In genomic region chr4:115038242-115038641, GRCm38 (mm10) we compare ENCODE assay signal across 9 mouse cellular contexts. TPM values are rescaled to one million over a fixed set of nuclear protein-coding genes. Genes with fewer than 3 reads are reported as not detected.
DNase-seq lines count a peak whose midpoint lies in the region; ATAC-seq and TF ChIP-seq lines count a peak whose summit lies in the region.
"Had no signal": no experiment of that assay in that cellular context is flagged by ENCODE, and none has a peak within 500 bp of the region (broad histone marks: within the 10 kb centered on the region; RNA-seq: fewer than 3 reads in every experiment).

No protein-coding gene starts in this region.

- H3K4me3 ChIP-seq in kidney, adult 2 months (ENCODE audit: insufficient read depth, low read depth, low read length), result no peak overlapping the region
- no peak overlapping the region for H3K4me3 ChIP-seq in kidney, embryonic 15.5 days (replicated peaks)
- H3K4me3 ChIP-seq in MEL (ENCODE audit: control insufficient read depth in 1 of 2, insufficient read depth in 1 of 2, low read depth in 2 of 2, low read length in 2 of 2), result no peak overlapping the region
- no peak overlapping the region for H3K4me3 ChIP-seq in embryonic facial prominence, embryonic 10.5 days
- H3K4me3 ChIP-seq: midbrain, embryonic 12.5 days had no signal

- no peak overlapping the region for H3K27ac ChIP-seq in kidney, adult 2 months (ENCODE audit: insufficient read depth, low read depth, low read length)
- no peak overlapping the region for H3K27ac ChIP-seq in kidney, embryonic 15.5 days
- H3K27ac ChIP-seq in MEL (ENCODE audit: control insufficient read depth, low read depth, low read length), result no peak overlapping the region
- H3K27ac ChIP-seq in embryonic facial prominence, embryonic 10.5 days (replicated peaks), result no peak overlapping the region
- H3K27ac ChIP-seq: midbrain, embryonic 12.5 days had no signal

- no peaks in the 10 kb centered on the region for H3K9me3 ChIP-seq in kidney, embryonic 15.5 days (replicated peaks)
- H3K9me3 ChIP-seq in MEL (replicated peaks; ENCODE audit: insufficient read depth, low read length), result no peaks in the 10 kb centered on the region
- H3K9me3 ChIP-seq in embryonic facial prominence, embryonic 10.5 days, result no peaks in the 10 kb centered on the region
- H3K9me3 ChIP-seq: midbrain, embryonic 12.5 days had no signal

- no peaks in the 10 kb centered on the region for H3K4me1 ChIP-seq in kidney, adult 2 months (ENCODE audit: control insufficient read depth, insufficient read depth, low read length)
- H3K4me1 ChIP-seq in kidney, embryonic 15.5 days, result no peaks in the 10 kb centered on the region
- H3K4me1 ChIP-seq in MEL (ENCODE audit: control insufficient read depth in 1 of 2, insufficient read depth in 2 of 2, low read length in 2 of 2), result peaks cover 0 to 3% of the 10 kb centered on the region in 2 experiments; a peak in 1 of 4 replicates
- H3K4me1 ChIP-seq in embryonic facial prominence, embryonic 10.5 days, result no peaks in the 10 kb centered on the region
- H3K4me1 ChIP-seq: midbrain, embryonic 12.5 days had no signal

- no peak overlapping the region for H3K4me2 ChIP-seq in kidney, embryonic 15.5 days
- H3K4me2 ChIP-seq: midbrain, embryonic 12.5 days had no signal

- H3K9ac ChIP-seq in kidney, embryonic 15.5 days, result no peak overlapping the region
- H3K9ac ChIP-seq in MEL (ENCODE audit: control insufficient read depth, low read depth, low read length, poor library complexity, severe bottlenecking), result no peak overlapping the region
- H3K9ac ChIP-seq: midbrain, embryonic 12.5 days had no signal

- peak; percentile 82 for TF ChIP-seq CTCF in kidney, adult 2 months (conservative IDR thresholded peaks at IDR 0.05; ENCODE audit: insufficient read depth, insufficient read length, low read depth, low read length)
- peak; percentile 76 to 97 (median 81) for TF ChIP-seq CTCF in MEL (IDR thresholded peaks at IDR 0.05 in 2 of 3, conservative IDR thresholded peaks at IDR 0.05 in 1 of 3; ENCODE audit: control insufficient read depth in 1 of 3, insufficient read depth in 1 of 3, low read depth in 2 of 3, low read length in 3 of 3, poor library complexity in 1 of 3, severe bottlenecking in 1 of 3)

- H3K27me3 ChIP-seq in kidney, adult 2 months (replicated peaks; ENCODE audit: control insufficient read depth, insufficient read depth, low read length), result no peaks in the 10 kb centered on the region
- H3K27me3 ChIP-seq in kidney, embryonic 15.5 days, result no peaks in the 10 kb centered on the region
- H3K27me3 ChIP-seq in MEL (ENCODE audit: control insufficient read depth in 1 of 2, insufficient read depth in 2 of 2, low read length in 2 of 2), result no peaks in the 10 kb centered on the region
- no peaks in the 10 kb centered on the region for H3K27me3 ChIP-seq in embryonic facial prominence, embryonic 10.5 days (replicated peaks; ENCODE audit: low read depth, poor library complexity, severe bottlenecking)
- H3K27me3 ChIP-seq: midbrain, embryonic 12.5 days had no signal

- WGBS in kidney, adult 2 months, result 33% methylated on average over 4 of the region's 4 CpGs
- 39% methylated on average over 4 of the region's 4 CpGs for WGBS in kidney, embryonic 15.5 days
- WGBS in embryonic facial prominence, embryonic 10.5 days, result 41% methylated on average over 4 of the region's 4 CpGs

- no peak for ATAC-seq in kidney, embryonic 15.5 days (replicated peaks; ENCODE audit: low FRiP score)
- ATAC-seq in megakaryocyte-erythroid progenitor cell, adult 5-6 weeks (replicated peaks; ENCODE audit: low FRiP score, low TSS enrichment, poor library complexity, severe bottlenecking), result peak; percentile 92

- TF ChIP-seq RAD21 in MEL (IDR thresholded peaks at IDR 0.05; ENCODE audit: low read depth, low read length), result peak; percentile 82

- no peak for TF ChIP-seq POLR2A in kidney, adult 2 months (IDR thresholded peaks at IDR 0.05; ENCODE audit: low read depth, low read length)
- no peak for TF ChIP-seq POLR2A in MEL (IDR thresholded peaks at IDR 0.05; ENCODE audit: control insufficient read depth in 1 of 2, insufficient read depth in 1 of 2, low read depth in 1 of 2, low read length in 2 of 2, poor library complexity in 1 of 2)

- TF ChIP-seq EP300 in MEL (IDR thresholded peaks at IDR 0.05; ENCODE audit: low read depth in 1 of 2, low read length in 2 of 2), result peak in 1 of 2 experiments; percentile 10; a peak in 2 of 4 replicates

- H3K79me2 ChIP-seq in MEL (ENCODE audit: control insufficient read depth, insufficient read depth, low read length, poor library complexity), result no peaks in the 10 kb centered on the region

- DNase-seq in adrenal gland, adult 2 months, result peak; percentile 20
- no peak for DNase-seq in adrenal gland, adult 8-10 months
- peak; percentile 70 for DNase-seq in kidney, adult 2 months
- peak; percentile 84 for DNase-seq in MEL (ENCODE audit: low read depth, low spot score)
- DNase-seq in embryonic facial prominence, embryonic 10.5 days (ENCODE audit: low spot score), result peak; percentile 45
- peak; percentile 72 for DNase-seq in kidney, postnatal 4 days

- no peaks in the 10 kb centered on the region for H3K36me3 ChIP-seq in kidney, adult 2 months (ENCODE audit: control insufficient read depth, insufficient read depth, low read length)
- peaks cover 79% of the 10 kb centered on the region for H3K36me3 ChIP-seq in kidney, embryonic 15.5 days
- H3K36me3 ChIP-seq in MEL (ENCODE audit: control insufficient read depth in 1 of 2, insufficient read depth in 2 of 2, low read length in 2 of 2), result peaks cover 0 to 2% of the 10 kb centered on the region in 2 experiments; a peak in 3 of 4 replicates
- peaks cover 88% of the 10 kb centered on the region for H3K36me3 ChIP-seq in embryonic facial prominence, embryonic 10.5 days (replicated peaks)

TF ChIP-seq in MEL, 35 proteins besides CTCF, POLR2A, EP300 and RAD21 (continues in another document):
- TF ChIP-seq MAFK (IDR thresholded peaks at IDR 0.05; ENCODE audit: borderline replicate concordance, low read depth, low read length) (no peak), TAL1 (IDR thresholded peaks at IDR 0.05; ENCODE audit: low read length) (no peak)

RNA-seq across cellular contexts. Expression of gene Tal1, which starts 18.0 kb away (rescaled TPM):
- total RNA-seq in adrenal gland, adult 2 months (2021), result 1 to 10 TPM; 1.8 to 2.8 TPM
- polyA plus RNA-seq in adrenal gland, adult 2 months (2012; rRNA removed), result 5.1 and 8.9 TPM in 2 replicates
- 1 to 10 TPM; 1.9 to 4.0 (median 2.6) TPM for total RNA-seq in adrenal gland, adult 8-10 months (2022)
- polyA plus RNA-seq in kidney, adult 2 months (2012; rRNA removed), result 1.7 and 1.8 TPM in 2 replicates
- polyA plus RNA-seq in kidney, embryonic 15.5 days (2015; fragmentation: Nextera tagmentation; extraction: Ambion mirVana), result 1.1 and 1.4 TPM in 2 replicates
- 21.2 and 34.9 TPM in 2 replicates for total RNA-seq in MEL (2012; rRNA removed)
- 10 to 100 TPM in 1 of 2 experiments, not detected in 1; 48.9 TPM for polyA plus RNA-seq in MEL (2012; ENCODE audit: insufficient read depth in 1 of 2, insufficient read length in 2 of 2, low read depth in 1 of 2, low replicate concordance in 2 of 2, missing spikeins in 1 of 2)
- polyA plus RNA-seq in embryonic facial prominence, embryonic 10.5 days (2016; fragmentation: Nextera tagmentation; extraction: Ambion mirVana), result 1.7 and 1.9 TPM in 2 replicates
- total RNA-seq in megakaryocyte-erythroid progenitor cell, adult 5-6 weeks (2014; fragmentation: Nextera tagmentation), result 99.5 and 115 TPM in 2 replicates
- 56.3 and 63.8 TPM in 2 replicates for total RNA-seq in megakaryocyte-erythroid progenitor cell, adult 5-6 weeks (2017)

RNA-seq across cellular contexts. Expression of gene Stil, which starts 38.3 kb away (rescaled TPM):
- under 1 TPM; 0.31 to 0.58 TPM for total RNA-seq in adrenal gland, adult 2 months (2021)
- 0.10 and 0.13 TPM in 2 replicates for polyA plus RNA-seq in adrenal gland, adult 2 months (2012; rRNA removed)
- total RNA-seq in adrenal gland, adult 8-10 months (2022), result under 1 TPM; 0.52 to 0.89 (median 0.54) TPM
- polyA plus RNA-seq in kidney, adult 2 months (2012; rRNA removed), result 0.11 and 0.13 TPM in 2 replicates
- 12.5 and 13.1 TPM in 2 replicates for polyA plus RNA-seq in kidney, embryonic 15.5 days (2015; fragmentation: Nextera tagmentation; extraction: Ambion mirVana)
- total RNA-seq in MEL (2012; rRNA removed), result 5.0 and 5.9 TPM in 2 replicates
- 1 to 10 TPM in 1 of 2 experiments, not detected in 1; 9.1 TPM for polyA plus RNA-seq in MEL (2012; ENCODE audit: insufficient read depth in 1 of 2, insufficient read length in 2 of 2, low read depth in 1 of 2, low replicate concordance in 2 of 2, missing spikeins in 1 of 2)
- polyA plus RNA-seq in embryonic facial prominence, embryonic 10.5 days (2016; fragmentation: Nextera tagmentation; extraction: Ambion mirVana), result 19.3 and 20.5 TPM in 2 replicates
- 22.9 and 27.8 TPM in 2 replicates for total RNA-seq in megakaryocyte-erythroid progenitor cell, adult 5-6 weeks (2014; fragmentation: Nextera tagmentation)
- total RNA-seq in megakaryocyte-erythroid progenitor cell, adult 5-6 weeks (2017), result 11.0 and 15.6 TPM in 2 replicates

RNA-seq across cellular contexts. Expression of gene Pdzk1ip1, which starts 50.3 kb away (rescaled TPM):
- total RNA-seq in adrenal gland, adult 2 months (2021), result under 1 TPM; 0.48 to 0.61 TPM
- 5.1 and 10.0 TPM in 2 replicates for polyA plus RNA-seq in adrenal gland, adult 2 months (2012; rRNA removed)
- 1 to 10 TPM in 2 of 4 experiments, under 1 TPM in 1, not detected in 1; 0.37 to 1.1 (median 1.0) TPM for total RNA-seq in adrenal gland, adult 8-10 months (2022)
- polyA plus RNA-seq in kidney, adult 2 months (2012; rRNA removed), result 3,641 and 4,008 TPM in 2 replicates
- 161 and 191 TPM in 2 replicates for polyA plus RNA-seq in kidney, embryonic 15.5 days (2015; fragmentation: Nextera tagmentation; extraction: Ambion mirVana)
- total RNA-seq in MEL (2012; rRNA removed), result not detected in 2 replicates
- under 1 TPM in 1 of 2 experiments, not detected in 1; 0.14 TPM for polyA plus RNA-seq in MEL (2012; ENCODE audit: insufficient read depth in 1 of 2, insufficient read length in 2 of 2, low read depth in 1 of 2, low replicate concordance in 2 of 2, missing spikeins in 1 of 2)
- polyA plus RNA-seq in embryonic facial prominence, embryonic 10.5 days (2016; fragmentation: Nextera tagmentation; extraction: Ambion mirVana), result 6.3 and 6.7 TPM in 2 replicates
- 22.0 and 28.7 TPM in 2 replicates for total RNA-seq in megakaryocyte-erythroid progenitor cell, adult 5-6 weeks (2014; fragmentation: Nextera tagmentation)
- total RNA-seq in megakaryocyte-erythroid progenitor cell, adult 5-6 weeks (2017), result 5.9 and 34.2 TPM in 2 replicates

RNA-seq across cellular contexts. Expression of gene Cmpk1, which starts 51.2 kb away (rescaled TPM):
- 100 to 1,000 TPM; 106 to 118 TPM for total RNA-seq in adrenal gland, adult 2 months (2021)
- 30.9 and 37.6 TPM in 2 replicates for polyA plus RNA-seq in adrenal gland, adult 2 months (2012; rRNA removed)
- total RNA-seq in adrenal gland, adult 8-10 months (2022), result 100 to 1,000 TPM in 2 of 4 experiments, 10 to 100 TPM in 2; 79.7 to 115 (median 105) TPM
- 26.1 and 26.3 TPM in 2 replicates for polyA plus RNA-seq in kidney, adult 2 months (2012; rRNA removed)
- polyA plus RNA-seq in kidney, embryonic 15.5 days (2015; fragmentation: Nextera tagmentation; extraction: Ambion mirVana), result 91.9 and 101 TPM in 2 replicates
- 28.7 and 33.4 TPM in 2 replicates for total RNA-seq in MEL (2012; rRNA removed)
- 10 to 100 TPM in 1 of 2 experiments, not detected in 1; 33.7 TPM for polyA plus RNA-seq in MEL (2012; ENCODE audit: insufficient read depth in 1 of 2, insufficient read length in 2 of 2, low read depth in 1 of 2, low replicate concordance in 2 of 2, missing spikeins in 1 of 2)
- polyA plus RNA-seq in embryonic facial prominence, embryonic 10.5 days (2016; fragmentation: Nextera tagmentation; extraction: Ambion mirVana), result 71.8 and 77.6 TPM in 2 replicates
- 48.4 and 50.3 TPM in 2 replicates for total RNA-seq in megakaryocyte-erythroid progenitor cell, adult 5-6 weeks (2014; fragmentation: Nextera tagmentation)
- 136 and 147 TPM in 2 replicates for total RNA-seq in megakaryocyte-erythroid progenitor cell, adult 5-6 weeks (2017)

Comparison
In these comparisons a context has a peak if more than half of its experiments do, and no peak if none do; other contexts are left out.
1. RNA of gene Pdzk1ip1, which starts 50.3 kb away (polyA plus RNA-seq): 3,641 to 4,008 TPM in kidney, adult 2 months; 161 to 191 TPM in kidney, embryonic 15.5 days, 5.1 to 10.0 TPM in adrenal gland, adult 2 months, 6.3 to 6.7 TPM in embryonic facial prominence, embryonic 10.5 days and 0.14 TPM in MEL; every median in the first group is over 10 times any median in the second.